Comparison of ENCODE assay signal across 14 mouse cellular contexts in genomic region chr14:77272248-77272930, GRCm38 (mm10).
DNase-seq lines count a peak whose midpoint lies in the region; ATAC-seq lines count a peak whose summit lies in the region.
"Had no signal": no experiment of that assay in that cellular context is flagged by ENCODE, and none has a peak within 500 bp of the region (broad histone marks: within the 10 kb centered on the region; RNA-seq: fewer than 3 reads in every experiment).

No protein-coding gene starts in this region.

- 62% methylated on average over 12 of the region's 12 CpGs for WGBS in forebrain, embryonic 13.5 days
- 42% methylated on average over 12 of the region's 12 CpGs for WGBS in limb, embryonic 15.5 days

- peaks cover 17% of the 10 kb centered on the region; the same call in 1 of the 2 replicates for H3K4me1 ChIP-seq in forebrain, embryonic 13.5 days
- H3K4me1 ChIP-seq in limb, embryonic 15.5 days, result peaks cover 7% of the 10 kb centered on the region; the same call in 1 of the 2 replicates

- no peaks in the 10 kb centered on the region for H3K27me3 ChIP-seq in forebrain, embryonic 13.5 days
- H3K27me3 ChIP-seq in limb, embryonic 15.5 days, result no peaks in the 10 kb centered on the region

- peak overlapping the region; percentile 41 for H3K27ac ChIP-seq in forebrain, embryonic 13.5 days
- H3K27ac ChIP-seq in limb, embryonic 15.5 days, result peak overlapping the region; percentile 57

- no peak overlapping the region for H3K9ac ChIP-seq in forebrain, embryonic 13.5 days
- no peak overlapping the region for H3K9ac ChIP-seq in limb, embryonic 15.5 days
- H3K9ac ChIP-seq: liver, postnatal 0 days had no signal

- H3K4me3 ChIP-seq in forebrain, embryonic 13.5 days, result no peak overlapping the region
- no peak overlapping the region for H3K4me3 ChIP-seq in limb, embryonic 15.5 days

- no peak overlapping the region for H3K4me2 ChIP-seq in forebrain, embryonic 13.5 days
- H3K4me2 ChIP-seq in limb, embryonic 15.5 days, result peak overlapping the region; percentile 30
- H3K4me2 ChIP-seq: heart, embryonic 11.5 days had no signal

- H3K36me3 ChIP-seq in forebrain, embryonic 13.5 days (ENCODE audit: poor library complexity, severe bottlenecking), result no peaks in the 10 kb centered on the region
- H3K36me3 ChIP-seq in limb, embryonic 15.5 days, result no peaks in the 10 kb centered on the region

- no peak for DNase-seq in frontal cortex, postnatal 36 days (ENCODE audit: low spot score in 2 of 2)
- peak; percentile 11 to 12 for DNase-seq in kidney, postnatal 4 days
- no peak for DNase-seq in kidney, postnatal 36 days
- DNase-seq in spleen, postnatal 10 days (ENCODE audit: low spot score in 2 of 2), result no peak
- DNase-seq in urinary bladder, postnatal 36 days (ENCODE audit: low spot score in 2 of 2), result no peak
- DNase-seq: B cell, adult 2 months; liver, postnatal 0 days; right cerebral cortex, postnatal 4 days; thymus, adult 18-20 months had no signal

- H3K9me3 ChIP-seq in forebrain, embryonic 13.5 days (replicated peaks), result no peaks in the 10 kb centered on the region
- H3K9me3 ChIP-seq in limb, embryonic 15.5 days, result no peaks in the 10 kb centered on the region

- peak; percentile 55 for ATAC-seq in frontal cortex, adult (ENCODE audit: low TSS enrichment)
- ATAC-seq in forebrain, embryonic 13.5 days, result no peak
- ATAC-seq in limb, embryonic 15.5 days (ENCODE audit: insufficient number of reproducible peaks, low FRiP score, low TSS enrichment, low read depth), result no peak
- ATAC-seq: activated CD4-positive, CD25-positive, alpha-beta regulatory T cell, adult 4 months; liver, postnatal 0 days had no signal

Comparison
In these comparisons a context has a peak if more than half of its experiments do, and no peak if none do; other contexts are left out.
1. DNase-seq: peak in kidney, postnatal 4 days (2 of 2); none in frontal cortex, postnatal 36 days (0 of 2), kidney, postnatal 36 days (0 of 2), spleen, postnatal 10 days (0 of 2) and urinary bladder, postnatal 36 days (0 of 2).